Mouse (Mus musculus) MEL (cell line): ENCODE data around the gene Tbxa2r.
A peak's percentile ranks its signal among the peaks of the same experiment; 100 is the strongest.

Experiments
- CHD1 ChIP-seq: IDR thresholded peaks from 2 replicates; pipeline ENCODE4 v1.6.1; 2012; ENCODE audit warnings: low read depth, mild to moderate bottlenecking, inconsistent platforms, low read length, improper control_type of control experiment
- CTCF ChIP-seq, 3 experiments: IDR thresholded peaks in 2 of 3; conservative IDR thresholded peaks in 1 of 3; 2 replicates each; pipeline ENCODE4 v1.5.1; 2011 to 2012; ENCODE audit warnings: low read length in 3 of 3, low read depth in 2 of 3, mild to moderate bottlenecking in 2 of 3, improper control_type of control experiment in 1 of 3, inconsistent platforms in 1 of 3, mixed read lengths in 1 of 3, moderate library complexity in 1 of 3; ENCODE audit not compliant: control insufficient read depth in 1 of 3, insufficient read depth in 1 of 3, poor library complexity in 1 of 3, severe bottlenecking in 1 of 3
- GATA1 ChIP-seq: IDR thresholded peaks from 2 replicates; pipeline ENCODE4 v1.6.1; 2011; ENCODE audit warnings: low read depth, low read length, improper control_type of control experiment
- KAT2A ChIP-seq: conservative IDR thresholded peaks from 2 replicates; pipeline ENCODE4 v1.6.1; 2012; ENCODE audit warnings: low read depth, low read length, improper control_type of control experiment, inconsistent platforms
- MAZ ChIP-seq: IDR thresholded peaks from 2 replicates; pipeline ENCODE4 v1.6.1; 2012; ENCODE audit warnings: low read depth, mild to moderate bottlenecking, inconsistent platforms, low read length, improper control_type of control experiment
- MXI1 ChIP-seq: IDR thresholded peaks from 2 replicates; pipeline ENCODE4 v1.6.1; 2011; ENCODE audit warnings: mild to moderate bottlenecking, low read depth, low read length, improper control_type of control experiment
- POLR2A ChIP-seq, 2 experiments: IDR thresholded peaks; 2 replicates each; pipeline ENCODE4 v1.6.1; 2011 to 2012; ENCODE audit warnings: low read length in 2 of 2, mild to moderate bottlenecking in 2 of 2, control low read depth in 1 of 2, improper control_type of control experiment in 1 of 2, low read depth in 1 of 2, moderate library complexity in 1 of 2; ENCODE audit not compliant: control insufficient read depth in 1 of 2, insufficient read depth in 1 of 2, poor library complexity in 1 of 2
- POLR2AphosphoS2 ChIP-seq: IDR thresholded peaks from 2 replicates; pipeline ENCODE4 v1.6.1; 2011; ENCODE audit warnings: low read length, improper control_type of control experiment
- RAD21 ChIP-seq: IDR thresholded peaks from 2 replicates; pipeline ENCODE4 v1.6.1; 2011; ENCODE audit warnings: mild to moderate bottlenecking, low read depth, low read length, improper control_type of control experiment
- TAL1 ChIP-seq: IDR thresholded peaks from 2 replicates; pipeline ENCODE4 v1.6.1; 2012; ENCODE audit warnings: mild to moderate bottlenecking, inconsistent platforms, low read length, moderate library complexity, mixed read lengths
- TBP ChIP-seq: IDR thresholded peaks from 2 replicates; pipeline ENCODE4 v1.8.0; 2011; ENCODE audit warnings: low read depth, low read length, improper control_type of control experiment
- TCF12 ChIP-seq: IDR thresholded peaks from 2 replicates; pipeline ENCODE4 v1.6.1; 2014; ENCODE audit warnings: low read depth, mild to moderate bottlenecking, inconsistent platforms, low read length, improper control_type of control experiment, moderate library complexity

- TF ChIP-seq MXI1, result no peak
- no peak for TF ChIP-seq CHD1
- TF ChIP-seq KAT2A, result no peak
- no peak for TF ChIP-seq CTCF (IDR thresholded peaks at IDR 0.05 in 2 of 3, conservative IDR thresholded peaks at IDR 0.05 in 1 of 3; ENCODE audit: control insufficient read depth in 1 of 3, insufficient read depth in 1 of 3, low read depth in 2 of 3, low read length in 3 of 3, poor library complexity in 1 of 3, severe bottlenecking in 1 of 3)
- TF ChIP-seq TBP, result no peak
- no peak for TF ChIP-seq MAZ
- TF ChIP-seq RAD21, result no peak
- no peak for TF ChIP-seq POLR2A (IDR thresholded peaks at IDR 0.05; ENCODE audit: control insufficient read depth in 1 of 2, insufficient read depth in 1 of 2, low read depth in 1 of 2, low read length in 2 of 2, poor library complexity in 1 of 2)
- no peak for TF ChIP-seq POLR2AphosphoS2
- no peak for TF ChIP-seq TAL1
- no peak for TF ChIP-seq TCF12
- peak; percentile 51; the same call in 1 of the 2 replicates for TF ChIP-seq GATA1
These were observed 27.0 kb downstream of the Tbxa2r start for GRCm38 (mm10) chr10:81355533-81355932.
